Mouse (Mus musculus) C2C12 (cell line): ENCODE measurements around the gene Sncg.

Source experiments
- CEBPB ChIP-seq: IDR thresholded peaks from one replicate; pipeline ENCODE4 v1.6.1; 2011; ENCODE audit warnings: low read depth, mild to moderate bottlenecking, control low read depth, moderate library complexity
- CTCF ChIP-seq: IDR thresholded peaks from one replicate; pipeline ENCODE4 v1.5.1; 2011; ENCODE audit not compliant: control insufficient read depth, insufficient read depth, insufficient read length
- MAX ChIP-seq: IDR thresholded peaks from one replicate; pipeline ENCODE4 v1.6.1; 2011; ENCODE audit warnings: mild to moderate bottlenecking, control low read depth
- MYOG ChIP-seq: IDR thresholded peaks from one replicate; pipeline ENCODE4 v1.6.1; 2011; ENCODE audit not compliant: control insufficient read depth, insufficient read length; ENCODE audit errors: extremely low read depth

DNA sequence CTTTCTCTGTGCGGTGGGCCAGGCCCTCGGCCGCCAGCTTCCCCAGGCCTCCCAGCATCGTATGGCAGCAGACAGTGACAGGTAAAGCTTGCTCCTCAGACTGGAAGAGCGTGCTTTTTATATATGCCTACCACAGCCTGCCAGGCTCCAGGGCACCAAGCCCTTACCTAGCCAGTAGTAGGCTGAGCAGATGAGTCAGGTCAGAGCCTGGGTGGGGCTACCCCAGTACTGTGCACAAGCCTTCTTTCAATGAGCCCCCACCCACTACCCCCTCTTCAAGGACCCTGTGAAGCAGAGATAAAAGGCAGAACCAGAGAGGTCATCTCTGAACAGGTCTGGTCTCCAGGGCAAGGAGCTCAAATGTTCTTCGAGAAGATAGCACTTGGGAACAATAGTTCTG, 19.3 kb downstream of the Sncg start, which contains the start of gene Fam25c:
- no peak for TF ChIP-seq CTCF
- no peak for TF ChIP-seq MYOG
- TF ChIP-seq MAX, result no peak
- TF ChIP-seq CEBPB, result no peak
